Mouse (Mus musculus) embryonic fibroblast, embryonic 13.5 days (primary cell): ENCODE results near the gene Srrm2.

Experiments
- CTCF ChIP-seq: IDR thresholded peaks from 2 replicates; pipeline ENCODE4 v1.5.1; 2011; ENCODE audit warnings: mild to moderate bottlenecking, control low read depth, low read length, moderate library complexity, borderline replicate concordance; ENCODE audit not compliant: insufficient read depth
- POLR2A ChIP-seq: IDR thresholded peaks from 2 replicates; pipeline ENCODE4 v1.6.1; 2011; ENCODE audit warnings: low read depth, mild to moderate bottlenecking, control low read depth, low read length, moderate library complexity

GRCm38 (mm10) chr17:23746311-23746710 is 44.0 kb upstream of the Srrm2 start:
- TF ChIP-seq CTCF = no peak
- no peak for TF ChIP-seq POLR2A
